12 mouse cellular contexts compared by ENCODE assay signal in the genomic region with DNA sequence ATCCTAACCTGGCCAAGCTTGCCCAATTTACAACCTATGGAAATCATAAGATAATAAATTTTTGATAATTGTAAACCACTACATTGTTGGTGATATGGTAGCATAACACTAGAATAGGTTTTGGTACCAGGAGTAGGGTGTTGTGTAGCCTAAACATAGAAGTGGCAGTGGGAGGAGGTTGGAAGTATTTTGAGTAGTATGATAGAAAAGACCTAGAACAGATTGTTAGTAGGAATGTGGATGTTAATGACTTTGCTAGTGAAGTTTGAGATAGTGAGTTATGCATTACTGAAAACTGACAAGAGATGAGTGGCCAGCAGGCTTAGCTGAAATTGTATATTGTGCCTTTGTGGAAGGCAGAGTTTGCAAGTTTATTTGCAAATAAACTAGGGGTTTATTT.
"Had no signal": no experiment of that assay in that cellular context is flagged by ENCODE, and none has a peak within 500 bp of the region (broad histone marks: within the 10 kb centered on the region; RNA-seq: fewer than 3 reads in every experiment).

No protein-coding gene starts in this region.

- DNase-seq: retina, postnatal 1 day; right cerebral cortex, adult 18-20 months; right cerebral cortex, postnatal 14 days; right cerebral cortex, postnatal 25 days; right cerebral cortex, postnatal 4 days; spleen, adult 18-20 months; thymus, adult 18-20 months; thymus, adult 2 months; thymus, postnatal 14 days; thymus, postnatal 25 days; thymus, postnatal 36 days; thymus, postnatal 4 days had no signal
